Mouse (Mus musculus): ENCODE data around the gene Adcy5. TPM values are rescaled to one million over a fixed set of nuclear protein-coding genes. Genes with fewer than 3 reads are reported as not detected.

Adcy5 gene
- polyA plus RNA-seq, 1 experiment from 2014 or later: 0.42 TPM

DNA sequence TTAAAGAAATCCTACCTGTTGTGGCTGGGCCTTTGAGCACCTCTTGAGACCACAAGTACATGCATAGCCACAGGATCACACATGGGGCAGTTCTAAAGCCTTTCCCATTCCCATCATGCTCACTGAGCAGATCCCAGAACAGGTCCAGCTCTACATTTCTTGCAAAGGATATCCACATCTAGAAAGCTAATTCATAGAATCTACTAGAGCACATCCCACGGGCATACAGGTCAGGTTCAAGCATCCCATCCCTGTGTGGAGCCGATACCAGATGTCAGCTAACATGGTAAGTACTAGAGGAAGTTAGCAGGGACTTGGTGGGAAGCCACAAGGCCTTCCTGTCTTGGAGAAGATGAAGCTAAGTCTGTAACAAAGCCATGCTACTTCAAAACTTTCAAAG lies 152.0 kb downstream of the Adcy5 start:
- no peaks in the 10 kb centered on the region for H3K4me1 ChIP-seq (ENCODE audit: control insufficient read depth, insufficient read depth, low read length)
- H3K4me3 ChIP-seq (ENCODE audit: low read length): no peak overlapping the region
- H3K36me3 ChIP-seq (ENCODE audit: control insufficient read depth, insufficient read depth, low read length): no peaks in the 10 kb centered on the region
- H3K27ac ChIP-seq (ENCODE audit: low read depth, low read length): no peak overlapping the region
- 91% methylated on average over 2 of the region's 2 CpGs for WGBS
- H3K9me3 ChIP-seq (ENCODE audit: control insufficient read depth, low read length): no peaks in the 10 kb centered on the region
- no peaks in the 10 kb centered on the region for H3K27me3 ChIP-seq (ENCODE audit: control insufficient read depth, insufficient read depth, low read length)
- no peak for ATAC-seq (ENCODE audit: low FRiP score, low TSS enrichment)
- no peak overlapping the region for H3K9ac ChIP-seq (ENCODE audit: low read depth, low read length)
- H3K4me2 ChIP-seq (replicated peaks; ENCODE audit: low read depth, low read length): no peak overlapping the region

DNA sequence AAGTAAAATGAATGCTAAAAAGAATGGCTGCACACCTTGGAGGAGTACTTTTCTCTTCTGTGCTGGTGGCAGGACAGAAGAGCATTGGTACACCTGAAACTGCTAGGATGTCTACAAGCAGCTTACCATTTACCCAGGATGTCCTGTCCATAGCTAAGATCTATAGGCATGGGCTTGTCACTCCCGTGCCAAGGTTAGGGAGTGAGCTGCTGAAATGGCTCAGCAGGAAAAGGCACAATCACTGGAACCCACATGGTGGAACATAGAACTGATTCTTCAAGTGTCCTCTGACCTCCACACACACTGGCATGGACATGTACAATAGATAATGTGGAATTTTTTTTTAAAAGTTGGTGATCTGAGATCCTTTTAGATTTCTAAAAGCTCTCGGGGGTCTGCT lies 152.7 kb downstream of the Adcy5 start:
- WGBS: 84% methylated on average over 2 of the region's 2 CpGs
- H3K4me1 ChIP-seq (ENCODE audit: control insufficient read depth, insufficient read depth, low read length): no peaks in the 10 kb centered on the region
- H3K27ac ChIP-seq (ENCODE audit: low read depth, low read length): no peak overlapping the region
- H3K4me2 ChIP-seq (replicated peaks; ENCODE audit: low read depth, low read length): no peak overlapping the region
- no peaks in the 10 kb centered on the region for H3K36me3 ChIP-seq (ENCODE audit: control insufficient read depth, insufficient read depth, low read length)
- H3K4me3 ChIP-seq (ENCODE audit: low read length): no peak overlapping the region
- no peaks in the 10 kb centered on the region for H3K9me3 ChIP-seq (ENCODE audit: control insufficient read depth, low read length)
- no peaks in the 10 kb centered on the region for H3K27me3 ChIP-seq (ENCODE audit: control insufficient read depth, insufficient read depth, low read length)
- ATAC-seq (ENCODE audit: low FRiP score, low TSS enrichment): no peak
- no peak overlapping the region for H3K9ac ChIP-seq (ENCODE audit: low read depth, low read length)

DNA sequence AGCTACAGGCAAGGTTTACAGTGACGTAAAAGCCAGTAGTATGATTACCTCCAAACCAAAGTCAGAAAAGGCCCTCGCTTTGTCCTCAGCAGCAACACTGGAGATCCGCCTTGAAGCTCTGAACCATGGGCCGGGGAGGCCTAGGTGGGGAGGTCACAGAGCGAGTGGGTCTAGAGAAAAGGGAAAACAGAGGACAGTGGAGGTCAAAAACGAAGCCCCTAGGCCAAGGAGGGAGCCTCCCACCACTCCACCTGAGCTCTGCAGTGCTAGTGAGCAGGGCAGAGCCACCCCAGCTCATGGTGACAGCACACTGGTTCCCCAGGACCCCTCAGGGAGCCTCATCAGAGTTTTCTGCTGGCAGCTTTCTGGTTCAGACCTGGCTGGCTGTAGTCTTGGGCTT lies 153.3 kb downstream of the Adcy5 start:
- no peak overlapping the region for H3K27ac ChIP-seq (ENCODE audit: low read depth, low read length)
- H3K9ac ChIP-seq (ENCODE audit: low read depth, low read length): no peak overlapping the region
- no peaks in the 10 kb centered on the region for H3K9me3 ChIP-seq (ENCODE audit: control insufficient read depth, low read length)
- H3K4me1 ChIP-seq (ENCODE audit: control insufficient read depth, insufficient read depth, low read length): no peaks in the 10 kb centered on the region
- no peak overlapping the region for H3K4me2 ChIP-seq (replicated peaks; ENCODE audit: low read depth, low read length)
- 87% methylated on average over 6 of the region's 6 CpGs for WGBS
- H3K4me3 ChIP-seq (ENCODE audit: low read length): no peak overlapping the region
- peaks cover 5% of the 10 kb centered on the region for H3K36me3 ChIP-seq (ENCODE audit: control insufficient read depth, insufficient read depth, low read length)
- no peaks in the 10 kb centered on the region for H3K27me3 ChIP-seq (ENCODE audit: control insufficient read depth, insufficient read depth, low read length)
- no peak for ATAC-seq (ENCODE audit: low FRiP score, low TSS enrichment)

DNA sequence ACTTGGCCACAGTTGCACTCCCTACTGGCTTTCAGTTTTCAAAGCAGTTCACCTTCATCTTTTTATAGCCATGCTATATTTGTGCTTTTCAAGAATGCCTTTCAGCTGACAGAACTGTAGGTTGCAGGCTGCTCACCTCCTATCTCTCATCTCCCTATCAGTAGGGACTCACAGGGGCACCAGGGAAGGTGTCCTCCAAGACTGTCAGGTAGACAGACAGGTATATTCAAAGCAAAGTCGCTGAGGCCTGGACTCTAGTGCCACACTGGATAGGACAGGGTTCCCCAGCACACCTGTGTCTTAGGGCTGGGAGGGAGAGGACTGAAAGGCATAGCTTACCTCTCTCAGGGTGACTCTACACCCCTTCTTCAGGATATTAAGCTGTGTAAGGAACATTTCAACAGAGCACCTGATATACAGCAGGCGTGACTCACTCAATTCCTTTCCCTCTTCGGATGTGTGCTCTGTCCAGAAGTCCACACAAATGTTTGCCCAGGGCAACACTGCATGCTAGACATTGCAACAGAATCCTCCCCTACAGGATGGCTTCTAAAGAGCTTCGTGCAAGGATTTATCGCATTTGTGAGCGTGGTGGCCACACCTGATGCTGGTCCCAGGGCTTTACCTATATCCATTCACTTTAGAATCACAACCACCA lies 153.9 kb downstream of the Adcy5 start:
- Histone ChIP-seq H3K27ac (ENCODE audit: low read depth, low read length) (no peak overlapping the region), H3K4me1 (ENCODE audit: control insufficient read depth, insufficient read depth, low read length) (no peaks in the 10 kb centered on the region), H3K9me3 (ENCODE audit: control insufficient read depth, low read length) (no peaks in the 10 kb centered on the region), H3K9ac (ENCODE audit: low read depth, low read length) (no peak overlapping the region), H3K4me3 (ENCODE audit: low read length) (no peak overlapping the region), H3K4me2 (replicated peaks; ENCODE audit: low read depth, low read length) (no peak overlapping the region), H3K36me3 (ENCODE audit: control insufficient read depth, insufficient read depth, low read length) (peaks cover 8% of the 10 kb centered on the region), H3K27me3 (ENCODE audit: control insufficient read depth, insufficient read depth, low read length) (no peaks in the 10 kb centered on the region)
- no peak for ATAC-seq (ENCODE audit: low FRiP score, low TSS enrichment)
- WGBS: 91% methylated on average over 6 of the region's 6 CpGs

DNA sequence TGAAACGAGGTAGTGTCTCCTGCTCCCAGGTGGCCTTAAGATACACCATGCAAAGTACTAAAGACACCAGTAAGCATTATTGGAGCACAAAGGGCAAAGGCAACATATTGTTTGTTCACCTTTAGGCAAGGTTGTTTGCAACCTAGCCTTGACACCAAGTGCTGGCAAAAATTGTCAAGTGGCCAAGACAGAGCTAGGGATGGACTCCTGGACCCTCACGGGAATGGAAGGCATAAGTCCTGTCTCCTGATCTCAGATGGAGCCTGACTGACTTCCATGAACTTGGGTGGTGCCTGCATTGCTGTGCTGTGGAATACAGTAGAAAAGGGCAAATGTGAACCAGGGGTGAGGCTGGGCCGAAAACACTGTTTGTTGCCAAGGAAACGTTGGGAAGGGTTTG lies 155.0 kb downstream of the Adcy5 start:
- H3K9ac ChIP-seq (ENCODE audit: low read depth, low read length): no peak overlapping the region
- peaks cover 8% of the 10 kb centered on the region for H3K36me3 ChIP-seq (ENCODE audit: control insufficient read depth, insufficient read depth, low read length)
- ATAC-seq (ENCODE audit: low FRiP score, low TSS enrichment): no peak
- H3K27me3 ChIP-seq (ENCODE audit: control insufficient read depth, insufficient read depth, low read length): no peaks in the 10 kb centered on the region
- WGBS: 85% methylated on average over 4 of the region's 4 CpGs
- no peak overlapping the region for H3K4me3 ChIP-seq (ENCODE audit: low read length)
- no peak overlapping the region for H3K4me2 ChIP-seq (replicated peaks; ENCODE audit: low read depth, low read length)
- H3K4me1 ChIP-seq (ENCODE audit: control insufficient read depth, insufficient read depth, low read length): no peaks in the 10 kb centered on the region
- H3K27ac ChIP-seq (ENCODE audit: low read depth, low read length): no peak overlapping the region
- H3K9me3 ChIP-seq (ENCODE audit: control insufficient read depth, low read length): no peaks in the 10 kb centered on the region

DNA sequence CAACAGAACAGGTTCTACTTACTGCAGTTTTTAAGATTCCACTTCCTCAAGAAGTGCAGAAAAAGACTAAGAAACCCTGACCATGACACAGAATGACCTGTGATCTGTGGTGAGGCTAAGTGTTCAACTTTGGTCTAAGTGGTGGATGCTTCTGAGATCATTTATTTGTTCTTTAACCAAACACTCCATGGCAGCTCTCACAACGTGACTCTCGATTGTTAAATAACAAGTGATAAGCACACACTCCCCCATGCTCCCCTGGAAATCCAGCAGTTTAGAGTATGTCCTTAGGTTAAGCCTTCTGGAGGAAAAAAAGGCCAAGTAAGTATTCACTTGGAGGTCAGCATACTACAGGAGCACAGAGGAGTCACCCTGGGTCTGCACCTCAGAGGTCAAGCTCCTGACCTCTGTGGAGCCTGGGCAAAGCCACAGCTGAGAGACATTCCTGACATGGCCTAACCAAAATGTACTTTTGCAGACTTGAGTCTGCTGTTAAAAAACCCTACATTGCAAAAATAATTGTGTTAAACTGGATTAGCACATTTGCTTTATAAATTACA lies 156.0 kb downstream of the Adcy5 start:
- H3K27ac ChIP-seq (ENCODE audit: low read depth, low read length): no peak overlapping the region
- peaks cover 8% of the 10 kb centered on the region for H3K36me3 ChIP-seq (ENCODE audit: control insufficient read depth, insufficient read depth, low read length)
- no peaks in the 10 kb centered on the region for H3K9me3 ChIP-seq (ENCODE audit: control insufficient read depth, low read length)
- no peaks in the 10 kb centered on the region for H3K4me1 ChIP-seq (ENCODE audit: control insufficient read depth, insufficient read depth, low read length)
- WGBS: 23% methylated on average over 2 of the region's 2 CpGs
- no peak overlapping the region for H3K9ac ChIP-seq (ENCODE audit: low read depth, low read length)
- ATAC-seq (ENCODE audit: low FRiP score, low TSS enrichment): no peak
- H3K4me2 ChIP-seq (replicated peaks; ENCODE audit: low read depth, low read length): no peak overlapping the region
- H3K27me3 ChIP-seq (ENCODE audit: control insufficient read depth, insufficient read depth, low read length): no peaks in the 10 kb centered on the region
- no peak overlapping the region for H3K4me3 ChIP-seq (ENCODE audit: low read length)

DNA sequence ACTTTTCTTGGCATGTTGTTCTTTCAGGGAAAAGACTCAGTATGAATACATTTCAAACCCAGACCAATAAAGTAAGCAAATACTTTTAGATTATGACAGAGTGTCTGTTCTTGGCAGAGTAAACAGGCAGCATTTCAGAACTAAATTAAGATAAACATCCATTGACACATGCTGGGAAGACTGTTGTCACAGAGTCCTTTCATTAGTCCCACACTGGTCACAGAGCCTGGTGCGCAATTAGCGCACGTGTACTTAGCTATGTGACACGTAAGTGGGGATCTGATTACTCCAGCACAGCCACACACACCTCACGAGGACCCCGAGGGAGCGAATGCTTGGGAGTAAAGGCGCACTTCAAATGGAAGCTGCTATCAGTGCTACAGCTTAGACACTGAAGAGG lies 156.9 kb downstream of the Adcy5 start:
- Histone ChIP-seq H3K4me1 (ENCODE audit: control insufficient read depth, insufficient read depth, low read length) (no peaks in the 10 kb centered on the region), H3K27ac (ENCODE audit: low read depth, low read length) (no peak overlapping the region), H3K27me3 (ENCODE audit: control insufficient read depth, insufficient read depth, low read length) (no peaks in the 10 kb centered on the region), H3K9ac (ENCODE audit: low read depth, low read length) (no peak overlapping the region), H3K9me3 (ENCODE audit: control insufficient read depth, low read length) (no peaks in the 10 kb centered on the region), H3K4me2 (replicated peaks; ENCODE audit: low read depth, low read length) (no peak overlapping the region), H3K36me3 (ENCODE audit: control insufficient read depth, insufficient read depth, low read length) (peaks cover 8% of the 10 kb centered on the region), H3K4me3 (ENCODE audit: low read length) (no peak overlapping the region)
- ATAC-seq (ENCODE audit: low FRiP score, low TSS enrichment): no peak
- WGBS: 63% methylated on average over 8 of the region's 8 CpGs

DNA sequence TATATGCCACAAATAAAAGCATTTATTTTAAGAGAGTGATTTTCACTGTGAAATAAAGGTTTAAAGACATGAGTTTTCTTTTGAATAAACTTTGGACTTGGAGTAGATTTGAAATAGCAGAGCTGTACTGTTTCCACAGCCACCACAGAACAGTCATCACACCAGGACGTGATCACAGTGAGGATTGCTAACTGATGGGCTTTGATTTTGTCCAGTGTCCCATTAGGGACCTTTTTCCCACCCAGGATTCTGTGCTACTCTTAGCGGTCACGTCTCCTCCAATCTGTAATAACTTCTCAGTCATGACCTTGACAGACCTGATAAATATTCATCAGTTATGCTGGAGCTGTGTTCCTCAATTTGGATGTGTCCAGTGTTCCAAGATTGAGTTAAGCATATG lies 160.8 kb downstream of the Adcy5 start:
- Histone ChIP-seq H3K27ac (ENCODE audit: low read depth, low read length) (no peak overlapping the region), H3K27me3 (ENCODE audit: control insufficient read depth, insufficient read depth, low read length) (no peaks in the 10 kb centered on the region), H3K4me3 (ENCODE audit: low read length) (no peak overlapping the region), H3K9me3 (ENCODE audit: control insufficient read depth, low read length) (no peaks in the 10 kb centered on the region), H3K4me2 (replicated peaks; ENCODE audit: low read depth, low read length) (no peak overlapping the region), H3K4me1 (ENCODE audit: control insufficient read depth, insufficient read depth, low read length) (no peaks in the 10 kb centered on the region), H3K36me3 (ENCODE audit: control insufficient read depth, insufficient read depth, low read length) (peaks cover 8% of the 10 kb centered on the region), H3K9ac (ENCODE audit: low read depth, low read length) (no peak overlapping the region)
- WGBS: 75% methylated on average over 3 of the region's 3 CpGs
- ATAC-seq (ENCODE audit: low FRiP score, low TSS enrichment): no peak

DNA sequence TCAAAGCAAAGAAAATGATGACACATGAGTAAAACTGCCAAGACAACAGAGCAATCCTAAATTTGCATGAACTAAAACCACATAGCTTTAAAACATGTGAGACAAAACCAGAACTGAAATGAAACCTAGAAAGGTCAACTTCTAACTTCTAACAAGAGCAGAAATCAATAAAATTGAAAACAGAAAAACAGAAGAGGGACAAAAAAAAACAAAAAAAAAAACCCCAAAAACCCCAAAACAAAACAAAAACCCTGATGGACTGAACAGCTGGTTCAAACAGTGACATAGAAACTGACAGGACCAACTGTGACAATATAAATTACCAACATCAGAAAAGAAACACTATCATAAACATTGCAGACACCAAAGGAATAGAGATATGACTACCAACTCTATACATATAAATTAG lies 162.2 kb downstream of the Adcy5 start:
- Histone ChIP-seq H3K27me3 (ENCODE audit: control insufficient read depth, insufficient read depth, low read length) (no peaks in the 10 kb centered on the region), H3K27ac (ENCODE audit: low read depth, low read length) (no peak overlapping the region), H3K36me3 (ENCODE audit: control insufficient read depth, insufficient read depth, low read length) (peaks cover 8% of the 10 kb centered on the region), H3K4me2 (replicated peaks; ENCODE audit: low read depth, low read length) (no peak overlapping the region), H3K9me3 (ENCODE audit: control insufficient read depth, low read length) (no peaks in the 10 kb centered on the region), H3K4me3 (ENCODE audit: low read length) (no peak overlapping the region), H3K4me1 (ENCODE audit: control insufficient read depth, insufficient read depth, low read length) (no peaks in the 10 kb centered on the region), H3K9ac (ENCODE audit: low read depth, low read length) (no peak overlapping the region)
- no peak for ATAC-seq (ENCODE audit: low FRiP score, low TSS enrichment)

Data from kidney, embryonic 14.5 days (tissue).